Comparison of ENCODE assay signal across 8 mouse cellular contexts in genomic region chr17:47924383-47925339, GRCm38 (mm10). TPM values are rescaled to one million over a fixed set of nuclear protein-coding genes. Genes with fewer than 3 reads are reported as not detected.
DNase-seq lines count a peak whose midpoint lies in the region; ATAC-seq lines count a peak whose summit lies in the region.

TSS of gene Foxp4 (minus strand) at chr17:47924645.

- H3K36me3 ChIP-seq in hindbrain, embryonic 14.5 days (replicated peaks; ENCODE audit: control insufficient read depth, insufficient read depth): no peaks in the 10 kb centered on the region

- peak; percentile 94 for DNase-seq in R1 (ENCODE audit: low read depth, low spot score)
- DNase-seq in cerebellum, postnatal 14 days: peak; percentile 85 to 86
- peak; percentile 73 to 76 for DNase-seq in frontal cortex, postnatal 36 days (ENCODE audit: low spot score in 2 of 2)
- DNase-seq in hindbrain, embryonic 14.5 days (ENCODE audit: low spot score): peak; percentile 90
- peak; percentile 31 for DNase-seq in left cerebral cortex, adult 11 months (ENCODE audit: low spot score)
- DNase-seq in lung, postnatal 4 days: peak; percentile 88 to 89
- DNase-seq in retina, postnatal 1 day: peak; percentile 94
- peak; percentile 91 for DNase-seq in thymus, postnatal 4 days

- WGBS in hindbrain, embryonic 14.5 days: under 1% methylated on average over 86 of the region's 91 CpGs

- no peaks in the 10 kb centered on the region for H3K9me3 ChIP-seq in hindbrain, embryonic 14.5 days (ENCODE audit: control insufficient read depth, low read length)

- peak; percentile 80 for ATAC-seq in hindbrain, embryonic 14.5 days (ENCODE audit: low FRiP score)

- peak within 1 kb of the TSS; percentile 77 for H3K4me3 ChIP-seq in hindbrain, embryonic 14.5 days (replicated peaks; ENCODE audit: low read length)

- H3K4me1 ChIP-seq in hindbrain, embryonic 14.5 days (replicated peaks; ENCODE audit: control insufficient read depth, insufficient read depth, low read length): peaks cover 26% of the 10 kb centered on the region

- peak within 1 kb of the TSS; percentile 83 for H3K27ac ChIP-seq in hindbrain, embryonic 14.5 days

- peak within 1 kb of the TSS; percentile 78 for H3K9ac ChIP-seq in hindbrain, embryonic 14.5 days

- H3K4me2 ChIP-seq in hindbrain, embryonic 14.5 days (replicated peaks): peak within 1 kb of the TSS; percentile 89

- peaks cover 28% of the 10 kb centered on the region for H3K27me3 ChIP-seq in hindbrain, embryonic 14.5 days (ENCODE audit: control insufficient read depth, insufficient read depth, low read length)

RNA-seq across cellular contexts. Expression of gene Foxp4, which starts in this region (rescaled TPM):
- polyA plus RNA-seq in hindbrain, embryonic 14.5 days (2014; fragmentation: Nextera tagmentation; extraction: Ambion mirVana): 34.3 and 35.1 TPM in 2 replicates

Comparison
In these comparisons a context has a peak if more than half of its experiments do, and no peak if none do; other contexts are left out.
1. Peak in every context shown above with its lines: DNase-seq, ATAC-seq, H3K4me3 ChIP-seq and H3K27ac ChIP-seq.
2. DNase-seq: peak in every context shown above with its lines; median percentile 94 in R1; 94 in retina, postnatal 1 day; 91 in thymus, postnatal 4 days; 90 in hindbrain, embryonic 14.5 days; 88 in lung, postnatal 4 days; 86 in cerebellum, postnatal 14 days; 74 in frontal cortex, postnatal 36 days; 31 in left cerebral cortex, adult 11 months.